Mouse (Mus musculus) cerebellum, postnatal 25 days (tissue): Measurements from ENCODE around the gene Tollip.

Experiments used
- DNase-seq, 2 experiments: peaks; one replicate each; pipeline ENCODE4 v3.0.0; 2021; ENCODE audit warnings: mixed read lengths in 2 of 2

Tollip gene

GRCm38 (mm10) chr7:141918407-141918806, at the start of gene Tollip:
Gene Tollip (minus strand): TSS chr7:141918507.
- DNase-seq: no peak

- no peak for DNase-seq
These were observed 48.0 kb upstream of the Tollip start for GRCm38 (mm10) chr7:141966281-141966680.

GRCm38 (mm10) chr7:141962521-141962920, 44.2 kb upstream of the Tollip start:
- DNase-seq: no peak

- DNase-seq: peak; percentile 69 to 72
These were observed 43.2 kb upstream of the Tollip start for GRCm38 (mm10) chr7:141961491-141961890.

GRCm38 (mm10) chr7:141960926-141961325, 42.6 kb upstream of the Tollip start:
- DNase-seq: peak; percentile 59 to 71

GRCm38 (mm10) chr7:141959133-141959532, 40.8 kb upstream of the Tollip start:
- peak in 1 of 2 experiments; percentile 7 for DNase-seq

- DNase-seq: peak in 1 of 2 experiments; percentile 10
These were observed 39.9 kb upstream of the Tollip start for GRCm38 (mm10) chr7:141958211-141958610.

GRCm38 (mm10) chr7:141957524-141958051, 39.3 kb upstream of the Tollip start:
- DNase-seq: peak; percentile 21 to 22

GRCm38 (mm10) chr7:141956174-141956566, 37.9 kb upstream of the Tollip start:
- peak; percentile 47 to 55 for DNase-seq

GRCm38 (mm10) chr7:141955565-141956173, 37.4 kb upstream of the Tollip start:
- DNase-seq: peak; percentile 39 to 43

GRCm38 (mm10) chr7:141953616-141954015, 35.3 kb upstream of the Tollip start:
- DNase-seq: peak; percentile 52 to 59

GRCm38 (mm10) chr7:141952920-141953319, 34.6 kb upstream of the Tollip start:
- DNase-seq: peak; percentile 40 to 56

GRCm38 (mm10) chr7:141951821-141952220, 33.5 kb upstream of the Tollip start:
- DNase-seq: peak; percentile 27 to 32

GRCm38 (mm10) chr7:141950104-141951013, 32.1 kb upstream of the Tollip start:
- peak; percentile 80 to 82 for DNase-seq

GRCm38 (mm10) chr7:141949799-141950103, 31.4 kb upstream of the Tollip start:
- no peak for DNase-seq

- peak; percentile 68 to 99 for DNase-seq
These were observed 30.8 kb upstream of the Tollip start, which contains the start of gene Brsk2 for GRCm38 (mm10) chr7:141948906-141949798. Gene Brsk2 (plus strand): TSS chr7:141949751.

GRCm38 (mm10) chr7:141948045-141948444, 29.7 kb upstream of the Tollip start:
- DNase-seq: peak; percentile 26 to 60

GRCm38 (mm10) chr7:141947512-141947911, 29.2 kb upstream of the Tollip start:
- peak in 1 of 2 experiments; percentile 9 for DNase-seq

GRCm38 (mm10) chr7:141945927-141946326, 27.6 kb upstream of the Tollip start:
- DNase-seq: peak in 1 of 2 experiments; percentile 25

- peak in 1 of 2 experiments; percentile 44 for DNase-seq
These were observed 25.1 kb upstream of the Tollip start for GRCm38 (mm10) chr7:141943444-141943843.

GRCm38 (mm10) chr7:141934951-141935350, 16.6 kb upstream of the Tollip start:
- DNase-seq: peak in 1 of 2 experiments; percentile 43

GRCm38 (mm10) chr7:141934128-141934898, 16.0 kb upstream of the Tollip start:
- DNase-seq: peak; percentile 27 to 62
